Mouse (Mus musculus) left cerebral cortex, adult 2 months (tissue): Measurements from ENCODE around the gene Kif14. TPM values are rescaled to one million over a fixed set of nuclear protein-coding genes. Genes with fewer than 3 reads are reported as not detected.

Experiments used
- DNase-seq, 2 experiments: peaks; one replicate each; pipeline ENCODE4 v3.0.0; 2021 to 2022; ENCODE audit warnings: low spot score in 2 of 2, mixed read lengths in 1 of 2; ENCODE audit errors: extremely low spot score in 1 of 2
- H3K27ac ChIP-seq: fragments of 200-600 bp; 2 replicates; pipeline ENCODE4 v1.8.1; 2022
- H3K4me3 ChIP-seq: fragments of 200-600 bp; 2 replicates; pipeline ENCODE4 v1.8.1; 2022
- CTCF ChIP-seq: fragments of 200-600 bp; IDR thresholded peaks from 2 replicates; pipeline ENCODE4 v1.8.1; 2022; ENCODE audit warnings: antibody characterized with exemption, mild to moderate bottlenecking, moderate library complexity
- intact Hi-C: fragments of 180-260 bp; cut with DNase I; formaldehyde crosslinking; loops from one replicate; pipeline ENCODE4 v1.15.1; 2025
- total RNA-seq, 2 experiments: library from RNA; stranded (reverse); gene quantifications; 2 replicates each; pipeline ENCODE4 v1.2.3; 2021

The Kif14 gene
- total RNA-seq, 2 experiments from 2014 or later = 0.14 to 0.23 TPM

DNA sequence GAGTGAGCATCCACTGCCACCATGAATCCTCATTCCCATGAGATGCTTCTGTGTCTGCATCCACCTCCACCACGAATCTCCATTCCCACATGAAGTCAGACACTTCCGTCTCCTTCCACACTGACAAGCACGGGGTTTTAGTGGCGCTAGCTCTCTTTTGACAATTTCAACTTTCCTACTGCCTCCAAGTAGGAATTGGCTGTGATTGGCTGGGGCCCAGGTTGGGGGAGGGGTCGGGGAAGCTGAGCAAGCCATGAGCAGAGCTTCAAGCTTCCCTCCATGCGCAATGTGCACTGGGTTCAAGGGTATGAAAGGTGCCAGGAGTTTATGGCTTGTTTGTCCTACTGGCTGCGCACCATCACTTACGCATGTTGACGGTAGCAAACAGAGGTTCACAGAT lies 93.6 kb downstream of the Kif14 start:
- intact Hi-C loops = loop anchor here (10.0 kb wide), 2 partner anchors 385 to 1485 kb away; no protein-coding TSS in a partner anchor
- H3K27ac ChIP-seq = no peak overlapping the region
- no peak for DNase-seq
- H3K4me3 ChIP-seq = no peak overlapping the region
- TF ChIP-seq CTCF = no peak

- intact Hi-C loops = no loop called here
- DNase-seq = no peak
- no peak for TF ChIP-seq CTCF
- Histone ChIP-seq H3K4me3 (no peak overlapping the region), H3K27ac (no peak overlapping the region)
Measured at GRCm38 (mm10) chr1:136561823-136562222, 95.7 kb downstream of the Kif14 start.

DNA sequence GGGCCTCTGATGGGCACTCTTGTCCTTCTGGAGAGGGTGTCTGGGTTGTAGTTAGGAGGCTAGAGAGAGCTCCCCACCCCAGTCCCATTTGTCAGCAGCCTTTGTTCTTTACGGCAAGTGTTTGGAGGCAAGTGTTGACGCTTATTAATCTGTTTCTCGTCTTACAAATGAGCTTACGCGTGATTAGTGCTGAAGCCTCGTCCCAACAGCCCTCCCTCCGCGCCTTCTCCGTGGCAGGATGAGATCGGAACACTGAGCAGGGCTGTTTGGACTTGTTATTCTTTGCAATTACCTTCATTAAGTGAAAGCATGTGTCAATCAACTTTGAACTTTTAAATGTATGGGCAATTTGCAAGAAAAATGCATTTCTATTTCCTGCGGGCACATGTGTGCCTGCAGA lies 97.0 kb downstream of the Kif14 start:
- no peak for TF ChIP-seq CTCF
- DNase-seq = no peak

DNA sequence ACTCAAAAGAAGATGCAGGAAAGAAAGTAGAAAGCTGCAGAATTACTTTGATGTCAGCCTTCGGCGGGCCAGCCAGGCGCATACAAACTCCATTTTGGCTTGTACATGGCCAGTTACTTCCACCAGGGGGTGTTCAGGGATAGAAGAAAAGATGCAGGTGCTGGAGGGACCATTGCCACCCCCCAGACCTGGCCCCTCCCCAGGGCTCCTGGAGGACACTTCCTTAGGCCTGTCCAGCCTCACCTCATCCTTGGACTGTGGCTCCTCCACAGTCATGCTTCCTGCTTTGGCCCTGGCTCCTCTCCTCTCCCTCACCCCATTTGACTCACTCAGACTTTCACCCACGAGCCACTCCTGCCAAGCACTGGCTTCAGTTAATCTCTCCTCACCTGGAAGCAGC lies 98.8 kb downstream of the Kif14 start:
- H3K4me3 ChIP-seq = no peak overlapping the region
- DNase-seq = no peak
- no peak overlapping the region for H3K27ac ChIP-seq
- peak; percentile 8; the same call in 1 of the 2 replicates for TF ChIP-seq CTCF
- intact Hi-C loops = no loop called here

More for the DNA sequence above, 97.0 kb downstream of the Kif14 start:
- no peak overlapping the region for H3K4me3 ChIP-seq
- intact Hi-C loops = no loop called here
- no peak overlapping the region for H3K27ac ChIP-seq

DNA sequence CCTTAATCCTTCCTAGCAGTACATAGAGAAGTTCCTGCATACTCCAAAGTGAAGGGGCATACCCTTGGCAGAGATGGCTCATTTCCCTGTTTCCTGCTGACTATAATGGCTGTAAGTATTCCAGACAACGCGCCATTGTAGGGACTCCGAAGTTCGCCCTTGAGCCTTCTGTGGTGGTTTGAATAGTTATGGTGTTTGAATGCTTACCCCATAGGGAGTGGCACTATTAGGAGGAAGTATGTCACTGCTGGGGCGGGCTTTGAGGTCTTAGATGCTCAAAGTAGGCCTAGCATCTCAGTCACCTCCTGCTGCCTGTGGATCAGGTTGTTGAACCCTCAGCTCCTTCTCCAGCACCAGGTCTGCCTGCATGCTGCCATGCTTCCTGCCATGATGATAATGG lies 100.2 kb downstream of the Kif14 start:
- DNase-seq = no peak
- no peak overlapping the region for H3K27ac ChIP-seq
- TF ChIP-seq CTCF = no peak
- no peak overlapping the region for H3K4me3 ChIP-seq
- intact Hi-C loops = no loop called here

GRCm38 (mm10) chr1:136567641-136568040 lies 101.5 kb downstream of the Kif14 start:
- DNase-seq = no peak
- Histone ChIP-seq H3K4me3 (no peak overlapping the region), H3K27ac (no peak overlapping the region)
- TF ChIP-seq CTCF = no peak
- intact Hi-C loops = no loop called here

- no peak for DNase-seq
- intact Hi-C loops = no loop called here
- no peak overlapping the region for H3K4me3 ChIP-seq
- H3K27ac ChIP-seq = no peak overlapping the region
- TF ChIP-seq CTCF = no peak
Measured at GRCm38 (mm10) chr1:136568738-136569194, 102.6 kb downstream of the Kif14 start.

GRCm38 (mm10) chr1:136569206-136569605 lies 103.1 kb downstream of the Kif14 start:
- intact Hi-C loops = no loop called here

GRCm38 (mm10) chr1:136569626-136570297 lies 103.6 kb downstream of the Kif14 start:
- Histone ChIP-seq H3K4me3 (no peak overlapping the region), H3K27ac (no peak overlapping the region)
- intact Hi-C loops = no loop called here
- TF ChIP-seq CTCF = no peak
- no peak for DNase-seq

More at GRCm38 (mm10) chr1:136569206-136569605, 103.1 kb downstream of the Kif14 start:
- no peak for TF ChIP-seq CTCF
- DNase-seq = no peak
- no peak overlapping the region for H3K4me3 ChIP-seq
- H3K27ac ChIP-seq = no peak overlapping the region

GRCm38 (mm10) chr1:136570298-136570653 lies 104.1 kb downstream of the Kif14 start:
- Histone ChIP-seq H3K27ac (no peak overlapping the region), H3K4me3 (no peak overlapping the region)
- DNase-seq = no peak
- intact Hi-C loops = no loop called here
- no peak for TF ChIP-seq CTCF

GRCm38 (mm10) chr1:136570976-136571375 lies 104.8 kb downstream of the Kif14 start:
- H3K4me3 ChIP-seq = no peak overlapping the region
- no peak overlapping the region for H3K27ac ChIP-seq
- intact Hi-C loops = no loop called here
- no peak for DNase-seq
- TF ChIP-seq CTCF = no peak

DNA sequence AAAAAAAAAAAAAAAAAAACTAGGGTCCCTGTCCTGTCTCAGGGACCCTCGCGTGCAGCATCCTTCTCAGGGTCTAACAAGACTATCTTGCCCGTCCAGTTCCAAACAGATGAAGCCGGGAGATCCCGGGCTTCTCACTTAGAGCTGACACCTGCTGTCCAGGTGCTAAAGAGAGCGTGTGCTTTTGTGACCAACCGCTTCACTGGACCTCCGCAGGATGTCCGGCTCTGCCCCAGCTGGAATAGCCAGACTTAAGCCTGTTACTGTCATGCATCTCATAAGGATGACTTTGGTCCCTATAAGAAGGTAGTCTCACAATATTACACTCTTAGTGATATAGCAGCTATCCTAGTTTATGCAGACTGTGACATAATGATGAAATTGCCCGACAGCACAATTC lies 105.4 kb downstream of the Kif14 start:
- DNase-seq = no peak
- no peak overlapping the region for H3K27ac ChIP-seq
- H3K4me3 ChIP-seq = no peak overlapping the region
- intact Hi-C loops = no loop called here
- no peak for TF ChIP-seq CTCF
